Mouse (Mus musculus) lung, postnatal 25 days (tissue): ENCODE measurements around the gene Mrpl58.
"Not testable (repeated sequence)": the region's sequence is repeated elsewhere in the genome, so short reads cannot be mapped to it uniquely, and the experiment has no call there.

ENCODE experiments used
- DNase-seq: peaks from one replicate; pipeline ENCODE4 v3.0.0; 2022; ENCODE audit warnings: low spot score

The Mrpl58 gene

DNA sequence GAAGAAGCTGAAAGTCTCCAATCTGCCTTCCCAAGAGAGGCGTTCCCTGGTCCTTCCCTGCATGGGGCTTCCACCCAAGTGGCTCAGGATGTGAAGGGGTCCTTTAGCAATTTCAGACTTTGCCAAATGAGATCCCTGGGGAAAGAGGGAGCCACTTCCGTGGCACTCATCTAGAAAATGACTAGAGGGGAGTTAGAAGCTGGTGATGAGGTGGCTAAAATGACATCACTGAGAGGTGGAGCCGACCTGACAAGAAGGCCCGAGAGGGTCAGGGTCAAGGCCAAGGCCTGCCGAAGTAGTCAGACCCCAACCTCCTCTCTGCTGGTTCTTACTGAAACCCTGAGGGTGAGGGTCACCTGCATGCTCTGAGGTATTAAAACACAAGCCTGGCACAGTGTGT, 20.7 kb upstream of the Mrpl58 start:
- DNase-seq, result no peak

DNA sequence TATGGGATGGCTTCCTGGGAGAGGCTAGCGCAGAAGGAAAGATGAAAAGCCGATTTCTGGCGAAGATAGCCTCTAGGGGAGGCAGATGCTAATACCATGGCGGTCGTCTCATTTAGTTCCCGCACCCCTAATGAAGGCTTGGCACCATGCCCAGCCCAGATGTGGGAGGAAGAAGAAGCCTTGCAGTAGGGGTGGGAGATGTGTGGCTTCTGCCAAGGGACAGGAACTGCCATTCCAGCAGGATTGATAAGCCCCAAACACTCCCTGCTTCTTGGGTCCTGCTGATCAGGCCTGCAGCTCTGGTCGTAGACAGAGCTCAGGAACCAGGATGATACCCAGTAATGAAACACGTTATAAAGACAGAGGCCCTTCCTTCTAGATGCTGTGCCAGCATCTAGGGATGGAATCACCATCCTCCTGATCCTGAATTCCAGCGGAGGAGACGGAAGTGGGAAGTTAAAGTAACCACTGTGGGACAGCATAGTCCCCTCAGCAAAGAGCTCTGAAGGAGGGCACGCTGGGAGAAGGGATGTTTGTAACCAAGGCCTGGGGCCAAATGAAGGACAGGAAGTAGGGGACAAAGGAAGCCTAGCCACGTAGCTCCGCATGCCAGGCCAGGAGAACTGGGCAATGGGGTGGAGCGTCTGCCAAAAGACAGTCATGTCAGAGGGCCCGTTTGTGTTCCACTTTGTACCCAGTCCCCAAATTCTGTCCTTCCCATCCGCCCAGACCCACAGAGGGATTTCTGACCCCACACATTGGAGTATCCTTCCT, 19.7 kb upstream of the Mrpl58 start:
- peak; percentile 51 for DNase-seq

DNA sequence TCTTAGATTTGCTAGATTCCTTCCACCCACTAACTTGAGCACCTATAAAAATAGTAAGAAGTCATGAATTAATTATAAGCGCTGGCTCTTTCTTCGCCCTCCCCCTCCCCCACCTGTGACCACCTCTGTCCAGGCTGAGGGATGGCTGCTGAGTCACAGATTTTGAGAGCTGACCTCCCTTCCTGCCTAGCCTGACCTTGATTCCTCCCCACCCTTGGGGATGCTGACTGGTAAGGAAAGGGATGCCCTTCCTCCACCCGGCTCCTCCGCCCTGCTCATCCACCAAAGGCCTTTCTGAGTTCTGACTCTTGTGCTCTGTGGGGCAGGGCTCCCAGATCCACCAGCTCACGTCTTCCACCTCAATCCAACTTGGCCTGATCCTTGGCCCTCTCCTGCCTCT, 19.0 kb upstream of the Mrpl58 start:
- DNase-seq, result no peak

- not testable (repeated sequence) for DNase-seq
These were observed 16.7 kb upstream of the Mrpl58 start for GRCm38 (mm10) chr11:115386859-115387258.

- no peak for DNase-seq
These were observed 12.2 kb upstream of the Mrpl58 start for GRCm38 (mm10) chr11:115391358-115391757.

GRCm38 (mm10) chr11:115393721-115394325, 9.7 kb upstream of the Mrpl58 start:
- DNase-seq, result no peak

DNA sequence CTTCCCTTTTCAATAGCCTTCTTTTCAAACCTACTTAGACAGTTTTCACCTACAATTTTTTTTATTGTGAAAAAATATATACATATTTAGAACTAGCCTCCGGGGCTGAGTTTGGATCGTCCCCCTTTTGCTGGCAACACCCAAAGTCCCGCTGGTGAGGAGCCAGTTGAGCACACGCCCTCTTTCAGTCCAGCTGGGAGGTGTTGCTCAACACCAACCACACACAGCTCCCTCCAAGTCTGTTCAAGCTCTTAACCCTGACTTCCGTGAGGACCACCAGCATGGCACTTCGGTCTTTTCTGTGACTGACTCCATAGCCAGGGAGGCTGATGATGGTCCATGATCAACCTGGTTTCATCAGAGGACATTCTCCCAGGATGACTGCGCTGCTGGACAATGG, 5.5 kb upstream of the Mrpl58 start:
- DNase-seq, result no peak

DNA sequence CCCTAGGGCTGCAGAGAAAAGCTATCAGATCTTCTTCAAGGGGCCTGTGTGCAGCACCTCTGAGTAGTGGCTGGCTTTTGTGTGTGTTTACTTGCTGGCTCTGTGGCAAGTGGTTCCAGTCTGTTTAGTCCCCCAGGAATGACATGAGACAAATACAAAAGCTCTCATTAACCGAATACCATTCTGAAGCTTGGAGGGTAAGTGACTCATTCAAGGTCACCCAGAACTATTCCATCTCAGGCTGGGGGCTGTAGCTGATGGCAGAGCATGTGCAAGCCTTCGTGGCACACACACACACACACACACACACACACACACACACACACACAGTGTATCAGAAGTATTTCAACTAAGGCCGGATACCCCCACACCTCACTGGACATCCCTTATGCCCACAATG, 3.4 kb upstream of the Mrpl58 start:
- DNase-seq, result no peak

GRCm38 (mm10) chr11:115400630-115401391, 2.7 kb upstream of the Mrpl58 start:
- DNase-seq, result no peak

- DNase-seq, result no peak
These were observed 2.2 kb downstream of the Mrpl58 start for GRCm38 (mm10) chr11:115405723-115406122.

DNA sequence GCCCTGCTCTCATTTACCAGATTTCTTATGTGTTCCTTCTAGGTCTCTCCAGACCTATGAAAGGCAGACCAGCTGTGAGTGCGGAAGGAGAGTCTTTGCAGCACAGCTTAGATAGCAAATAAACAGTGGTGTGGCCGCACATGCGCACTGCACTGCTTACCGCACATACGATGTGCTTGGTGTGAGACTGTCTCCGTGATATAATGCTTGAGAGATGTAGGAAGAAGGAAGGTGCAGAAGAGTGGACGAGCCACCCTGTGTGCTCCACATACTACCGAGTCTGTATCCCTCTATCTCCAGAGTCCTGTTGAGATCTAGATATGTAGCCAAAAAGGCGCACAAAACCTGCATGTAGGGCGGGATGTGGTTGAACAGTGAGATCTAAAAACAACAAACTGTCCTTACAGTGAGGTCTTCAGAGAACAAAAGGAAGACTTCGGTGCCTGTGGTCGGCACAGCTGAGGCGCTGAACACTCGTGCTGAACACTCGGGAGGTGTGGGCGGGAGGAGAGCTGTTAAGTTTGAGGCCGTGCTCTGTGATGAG, 3.4 kb downstream of the Mrpl58 start:
- DNase-seq, result no peak

DNA sequence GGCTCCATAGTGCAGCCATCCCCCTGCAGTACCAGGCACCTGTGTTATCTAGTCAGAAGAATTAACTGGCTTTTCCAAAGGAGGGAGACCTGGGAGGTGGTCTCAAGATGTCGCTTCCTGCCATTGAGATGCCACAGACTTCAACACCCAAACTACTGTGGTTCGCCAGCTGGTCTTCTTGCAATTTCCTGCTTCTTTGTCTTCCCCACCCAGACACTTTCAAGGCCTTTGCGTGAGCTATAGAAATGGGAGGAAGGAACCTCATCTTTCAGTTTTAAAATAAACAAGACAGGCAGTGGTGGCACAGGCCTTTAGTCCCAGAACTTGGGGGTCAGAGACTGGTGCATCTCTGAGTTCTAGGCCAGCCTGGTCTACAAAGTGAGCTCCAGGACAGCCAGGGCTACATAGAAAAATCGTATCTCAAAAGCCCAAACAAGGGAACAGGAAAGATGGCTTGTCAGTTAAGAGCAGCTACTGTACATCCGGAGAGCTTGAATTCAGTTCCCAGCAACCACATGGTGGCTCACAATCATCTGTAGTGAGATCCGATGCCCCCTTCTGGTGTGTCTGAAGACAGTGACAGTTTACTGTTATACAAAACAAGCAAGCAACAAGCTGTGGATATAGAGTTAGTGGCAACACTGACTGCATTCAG, 4.8 kb downstream of the Mrpl58 start:
- DNase-seq, result no peak

DNA sequence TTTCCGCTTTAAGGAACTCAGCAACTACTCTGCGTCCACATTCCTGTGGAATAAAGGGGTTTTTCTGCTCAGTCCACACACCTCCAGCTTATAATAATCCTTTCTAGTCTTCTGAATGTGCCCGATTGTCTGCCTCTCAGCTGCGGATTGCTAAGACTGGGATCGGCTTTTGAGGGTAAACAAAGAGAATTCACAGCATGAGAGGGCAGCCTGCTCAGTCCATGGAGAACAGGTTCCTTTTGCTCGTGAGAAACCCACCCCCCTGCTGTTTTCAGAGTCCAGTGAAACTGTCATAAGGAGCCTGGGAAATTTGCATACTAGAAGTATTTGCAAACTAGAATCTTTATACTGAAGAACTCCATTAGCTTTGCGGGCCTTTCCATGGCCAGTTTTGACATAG, 6.0 kb downstream of the Mrpl58 start:
- DNase-seq, result no peak

GRCm38 (mm10) chr11:115419531-115420237, 16.1 kb downstream of the Mrpl58 start, which contains the start of the genes Atp5h and Kctd2:
Gene Atp5h (minus strand): TSS chr11:115419962.
Gene Kctd2 (plus strand): TSS chr11:115420128.
- peak; percentile 97 for DNase-seq

DNA sequence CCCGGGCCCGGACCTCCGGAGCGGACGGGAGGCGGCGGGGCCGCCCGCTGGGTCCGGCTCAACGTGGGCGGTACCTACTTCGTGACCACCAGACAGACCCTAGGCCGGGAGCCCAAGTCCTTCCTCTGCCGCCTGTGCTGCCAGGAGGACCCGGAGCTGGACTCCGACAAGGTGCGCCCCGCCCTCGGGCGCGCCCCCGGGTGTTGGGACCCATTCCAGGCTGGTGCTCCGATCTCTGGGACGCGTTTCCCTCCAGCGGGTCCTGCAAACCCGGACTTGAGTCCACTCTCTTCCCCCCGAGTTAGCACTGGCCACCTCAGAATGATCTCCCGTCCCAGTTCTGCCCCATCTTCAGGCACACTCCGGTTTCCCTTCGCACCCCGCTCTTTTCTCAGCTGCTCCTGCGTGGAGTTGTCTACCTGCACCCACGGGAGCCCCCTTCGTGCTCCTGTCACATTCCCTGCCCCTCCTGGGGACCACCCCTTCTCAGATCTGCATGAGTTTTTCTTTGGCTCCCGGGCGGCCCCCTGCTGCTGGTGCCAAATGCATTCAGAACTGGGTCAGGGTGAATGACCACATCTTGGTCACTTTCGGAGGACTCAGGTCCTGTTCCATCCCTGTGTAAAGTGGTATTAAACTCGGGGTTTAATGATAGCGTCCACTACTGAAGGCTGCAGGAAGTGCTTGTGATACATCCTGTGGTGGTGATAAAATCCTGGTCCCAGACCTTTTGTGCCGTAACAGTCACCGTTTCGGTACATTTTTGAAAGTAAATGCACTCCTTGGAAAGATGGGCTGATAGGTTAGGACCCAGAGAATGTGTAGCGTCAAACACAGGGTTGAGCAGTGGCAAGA, 17.0 kb downstream of the Mrpl58 start:
- DNase-seq, result peak; percentile 64

- DNase-seq, result no peak
These were observed 17.8 kb downstream of the Mrpl58 start for GRCm38 (mm10) chr11:115421328-115421727.

DNA sequence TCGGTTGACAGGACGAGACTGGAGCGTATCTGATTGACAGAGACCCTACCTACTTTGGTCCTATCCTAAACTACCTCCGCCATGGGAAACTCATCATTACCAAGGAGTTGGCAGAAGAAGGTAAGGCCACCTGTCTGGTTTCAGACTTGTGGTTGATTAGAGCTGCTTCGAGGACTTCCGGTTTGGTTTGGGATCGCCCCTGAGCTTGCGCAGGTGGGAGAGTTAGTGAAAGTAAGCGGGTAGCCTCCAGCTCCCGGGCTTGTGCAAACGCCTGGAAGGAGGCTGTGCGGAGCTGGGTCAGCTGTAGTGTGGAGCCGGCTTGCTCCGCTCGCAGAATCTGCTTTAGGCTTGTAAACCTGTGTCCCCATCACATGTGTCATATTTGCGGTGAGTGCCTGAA, 18.4 kb downstream of the Mrpl58 start:
- DNase-seq, result no peak

DNA sequence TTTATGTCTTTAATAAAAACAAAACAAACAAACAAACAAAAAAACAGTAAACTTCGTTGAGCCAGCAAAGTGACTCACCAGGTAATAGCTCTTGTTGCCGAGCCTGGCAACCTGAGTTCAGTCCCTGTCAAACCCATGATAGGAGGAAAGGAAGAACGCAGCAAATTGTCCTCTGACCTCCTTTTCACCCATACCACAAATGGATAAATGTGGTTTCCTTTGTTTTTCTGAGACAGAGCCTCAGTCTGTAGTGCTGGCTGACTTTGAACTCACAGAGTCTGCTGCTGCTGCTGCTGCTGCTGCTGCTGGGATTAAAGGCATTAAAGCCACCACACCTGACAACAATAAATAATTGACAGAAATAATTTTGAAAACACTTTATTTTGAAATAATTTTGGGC, 19.5 kb downstream of the Mrpl58 start:
- DNase-seq, result no peak

DNA sequence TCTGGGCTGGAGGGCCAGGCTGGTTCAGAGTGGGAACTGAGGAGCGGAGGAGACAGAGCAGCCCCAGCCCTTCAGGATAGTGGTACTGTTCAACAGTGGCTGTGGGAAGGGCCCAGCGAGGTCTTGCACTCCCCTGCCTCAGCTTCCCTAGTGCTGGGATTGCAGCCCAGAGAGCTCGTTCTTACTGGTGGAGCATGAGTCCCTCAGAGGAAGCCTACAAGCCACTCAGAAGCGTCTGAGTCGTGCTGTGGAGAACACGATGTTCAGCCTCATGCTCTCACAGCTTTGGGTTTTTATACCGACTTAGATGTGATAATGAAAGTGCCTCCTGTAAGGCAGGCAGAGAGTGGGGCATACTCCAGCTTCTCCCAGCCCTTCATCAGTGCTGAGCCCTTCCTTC, 21.1 kb downstream of the Mrpl58 start:
- DNase-seq, result no peak

DNA sequence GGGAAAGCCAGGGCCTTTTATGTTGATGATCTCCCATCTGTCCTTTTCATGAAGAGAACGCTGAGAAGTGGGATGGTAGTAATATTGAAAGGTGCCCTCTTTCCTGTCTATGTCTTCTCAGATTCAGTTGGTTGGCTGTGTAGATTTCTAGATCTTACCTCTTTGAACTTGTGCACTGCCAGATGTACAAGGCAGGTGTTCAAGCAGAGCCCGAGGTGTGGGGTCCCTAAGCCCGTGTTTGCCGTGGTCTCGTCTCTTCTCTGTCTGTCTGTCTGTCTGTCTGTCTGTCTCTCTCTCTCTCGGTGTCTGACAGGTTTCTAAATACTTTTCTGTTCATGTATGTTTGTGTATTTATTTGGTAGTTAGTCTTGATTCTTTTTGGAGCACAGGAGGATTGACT, 22.1 kb downstream of the Mrpl58 start:
- no peak for DNase-seq
